Mouse (Mus musculus): ENCODE results near the gene Erp44.

Erp44 gene

GRCm38 (mm10) chr4:48163851-48164250, 115.5 kb downstream of the Erp44 start:
- Histone ChIP-seq H3K4me1 (replicated peaks; ENCODE audit: low read depth, low read length) (no peaks in the 10 kb centered on the region), H3K9me3 (ENCODE audit: low read length) (peaks cover 24% of the 10 kb centered on the region), H3K4me3 (replicated peaks; ENCODE audit: low read length) (no peak overlapping the region), H3K36me3 (ENCODE audit: insufficient read depth, low read length) (no peaks in the 10 kb centered on the region), H3K27me3 (ENCODE audit: insufficient read depth, low read length) (no peaks in the 10 kb centered on the region)
- TF ChIP-seq CTCF (conservative IDR thresholded peaks at IDR 0.05; ENCODE audit: low read length) (no peak), POU5F1 (IDR thresholded peaks at IDR 0.05; ENCODE audit: borderline replicate concordance, low read length) (no peak), NANOG (IDR thresholded peaks at IDR 0.05; ENCODE audit: borderline replicate concordance, low read length) (no peak)

GRCm38 (mm10) chr4:48160386-48160785, 119.0 kb downstream of the Erp44 start:
- Histone ChIP-seq H3K4me3 (replicated peaks; ENCODE audit: low read length) (no peak overlapping the region), H3K27me3 (ENCODE audit: insufficient read depth, low read length) (no peaks in the 10 kb centered on the region), H3K4me1 (replicated peaks; ENCODE audit: low read depth, low read length) (no peaks in the 10 kb centered on the region), H3K36me3 (ENCODE audit: insufficient read depth, low read length) (no peaks in the 10 kb centered on the region), H3K9me3 (ENCODE audit: low read length) (peaks cover 23% of the 10 kb centered on the region)
- no peak for TF ChIP-seq POU5F1 (IDR thresholded peaks at IDR 0.05; ENCODE audit: borderline replicate concordance, low read length)
- no peak for TF ChIP-seq NANOG (IDR thresholded peaks at IDR 0.05; ENCODE audit: borderline replicate concordance, low read length)
- TF ChIP-seq CTCF (conservative IDR thresholded peaks at IDR 0.05; ENCODE audit: low read length), result no peak

- H3K9me3 ChIP-seq (ENCODE audit: low read length), result peaks cover 7% of the 10 kb centered on the region
- H3K27me3 ChIP-seq (ENCODE audit: insufficient read depth, low read length), result no peaks in the 10 kb centered on the region
- H3K36me3 ChIP-seq (ENCODE audit: insufficient read depth, low read length), result no peaks in the 10 kb centered on the region
- TF ChIP-seq POU5F1 (IDR thresholded peaks at IDR 0.05; ENCODE audit: borderline replicate concordance, low read length) (no peak), NANOG (IDR thresholded peaks at IDR 0.05; ENCODE audit: borderline replicate concordance, low read length) (no peak), CTCF (conservative IDR thresholded peaks at IDR 0.05; ENCODE audit: low read length) (no peak)
- no peak overlapping the region for H3K4me3 ChIP-seq (replicated peaks; ENCODE audit: low read length)
- no peaks in the 10 kb centered on the region for H3K4me1 ChIP-seq (replicated peaks; ENCODE audit: low read depth, low read length)
These were observed 123.5 kb downstream of the Erp44 start for GRCm38 (mm10) chr4:48155864-48156263.

GRCm38 (mm10) chr4:48153229-48153628, 126.1 kb downstream of the Erp44 start:
- no peaks in the 10 kb centered on the region for H3K4me1 ChIP-seq (replicated peaks; ENCODE audit: low read depth, low read length)
- no peaks in the 10 kb centered on the region for H3K27me3 ChIP-seq (ENCODE audit: insufficient read depth, low read length)
- H3K4me3 ChIP-seq (replicated peaks; ENCODE audit: low read length), result no peak overlapping the region
- no peaks in the 10 kb centered on the region; the same call in 1 of the 2 replicates for H3K9me3 ChIP-seq (ENCODE audit: low read length)
- no peaks in the 10 kb centered on the region for H3K36me3 ChIP-seq (ENCODE audit: insufficient read depth, low read length)
- no peak for TF ChIP-seq POU5F1 (IDR thresholded peaks at IDR 0.05; ENCODE audit: borderline replicate concordance, low read length)
- no peak for TF ChIP-seq NANOG (IDR thresholded peaks at IDR 0.05; ENCODE audit: borderline replicate concordance, low read length)
- TF ChIP-seq CTCF (conservative IDR thresholded peaks at IDR 0.05; ENCODE audit: low read length), result no peak

- Histone ChIP-seq H3K9me3 (ENCODE audit: low read length) (no peaks in the 10 kb centered on the region), H3K4me3 (replicated peaks; ENCODE audit: low read length) (no peak overlapping the region), H3K27me3 (ENCODE audit: insufficient read depth, low read length) (no peaks in the 10 kb centered on the region), H3K36me3 (ENCODE audit: insufficient read depth, low read length) (no peaks in the 10 kb centered on the region), H3K4me1 (replicated peaks; ENCODE audit: low read depth, low read length) (no peaks in the 10 kb centered on the region)
- no peak for TF ChIP-seq NANOG (IDR thresholded peaks at IDR 0.05; ENCODE audit: borderline replicate concordance, low read length)
- TF ChIP-seq CTCF (conservative IDR thresholded peaks at IDR 0.05; ENCODE audit: low read length), result no peak
- no peak for TF ChIP-seq POU5F1 (IDR thresholded peaks at IDR 0.05; ENCODE audit: borderline replicate concordance, low read length)
These were observed 129.9 kb downstream of the Erp44 start for GRCm38 (mm10) chr4:48149492-48149891.

Measured in E14TG2a.4 (cell line).